8 mouse cellular contexts compared by ENCODE assay signal in genomic region chr17:44776738-44777270, GRCm38 (mm10). TPM values are rescaled to one million over a fixed set of nuclear protein-coding genes. Genes with fewer than 3 reads are reported as not detected.
DNase-seq lines count a peak whose midpoint lies in the region; ATAC-seq and TF ChIP-seq lines count a peak whose summit lies in the region.

Gene Supt3 (plus strand): TSS chr17:44777152.

- H3K4me1 ChIP-seq in hindbrain, postnatal 0 days (ENCODE audit: insufficient read depth, low read length), result no peaks in the 10 kb centered on the region

- DNase-seq in WW6 (ENCODE audit: low read depth, low spot score), result peak; percentile 83
- DNase-seq in cerebellum, postnatal 4 days (ENCODE audit: low spot score in 2 of 2), result peak; percentile 97 to 99
- DNase-seq in gastrocnemius, adult 18-20 months (ENCODE audit: low spot score), result peak; percentile 95
- peak; percentile 98 for DNase-seq in hindbrain, postnatal 0 days (ENCODE audit: low spot score)
- peak; percentile 98 for DNase-seq in left cerebral cortex, adult 2 months (ENCODE audit: extremely low spot score in 1 of 2, low spot score in 2 of 2)
- peak; percentile 94 to 96 for DNase-seq in right cerebral cortex, adult 2 months (ENCODE audit: low spot score in 2 of 2)
- peak; percentile 96 for DNase-seq in urinary bladder, postnatal 14 days (ENCODE audit: low spot score)

- peak within 1 kb of the TSS; percentile 67 for H3K4me2 ChIP-seq in hindbrain, postnatal 0 days (ENCODE audit: low read depth, low read length)

- peak within 1 kb of the TSS; percentile 90 for H3K27ac ChIP-seq in hindbrain, postnatal 0 days
- H3K27ac ChIP-seq in left cerebral cortex, adult 2 months, result peak within 1 kb of the TSS; percentile 98

- peak; percentile 36; the same call in 1 of the 2 replicates for TF ChIP-seq CTCF in hindbrain, postnatal 0 days (IDR thresholded peaks at IDR 0.05; ENCODE audit: low read depth)
- peak; percentile 27; the same call in 1 of the 2 replicates for TF ChIP-seq CTCF in left cerebral cortex, adult 2 months (IDR thresholded peaks at IDR 0.05)

- intact Hi-C loops in left cerebral cortex, adult 2 months (cut with DNase I), result loop anchor here (2.0 kb wide), 1 partner anchor 40 kb away; no protein-coding TSS in a partner anchor

- H3K9ac ChIP-seq in hindbrain, postnatal 0 days (replicated peaks; ENCODE audit: low read length), result peak within 1 kb of the TSS; percentile 73

- peak; percentile 97 for ATAC-seq in hindbrain, postnatal 0 days
- peak; percentile 87 for ATAC-seq in megakaryocyte, adult 5-6 weeks (ENCODE audit: poor library complexity, severe bottlenecking)

- no peaks in the 10 kb centered on the region for H3K27me3 ChIP-seq in hindbrain, postnatal 0 days (ENCODE audit: insufficient read depth, low read length)

- H3K4me3 ChIP-seq in hindbrain, postnatal 0 days (ENCODE audit: low read length), result peak within 1 kb of the TSS; percentile 61
- H3K4me3 ChIP-seq in left cerebral cortex, adult 2 months, result peak within 1 kb of the TSS; percentile 89

- no peaks in the 10 kb centered on the region for H3K36me3 ChIP-seq in hindbrain, postnatal 0 days (ENCODE audit: insufficient read depth, low read length)

- H3K9me3 ChIP-seq in hindbrain, postnatal 0 days (ENCODE audit: low read length), result no peaks in the 10 kb centered on the region

- under 1% methylated on average over 40 of the region's 40 CpGs for whole genome bisulfite sequencing in hindbrain, postnatal 0 days

RNA-seq across cellular contexts. Expression of gene Supt3, which starts in this region (rescaled TPM):
- total RNA-seq in gastrocnemius, adult 18-20 months (2021), result 10 to 100 TPM; 12.3 to 20.6 TPM
- 4.1 and 7.4 TPM in 2 replicates for total RNA-seq in hindbrain, postnatal 0 days (2014; rRNA removed)
- 24.4 and 24.9 TPM in 2 replicates for polyA plus RNA-seq in hindbrain, postnatal 0 days (2015; fragmentation: Nextera tagmentation; extraction: Ambion mirVana)
- 10 to 100 TPM; 11.0 to 14.3 TPM for total RNA-seq in left cerebral cortex, adult 2 months (2021)
- total RNA-seq in megakaryocyte, adult 5-6 weeks (2015), result 18.0 and 18.9 TPM in 2 replicates
- total RNA-seq in megakaryocyte, adult 5-6 weeks (2017), result 7.8 and 9.8 TPM in 2 replicates

Comparison
In these comparisons a context has a peak if more than half of its experiments do, and no peak if none do; other contexts are left out.
1. Peak in every context shown above with its lines: DNase-seq, ATAC-seq, H3K4me3 ChIP-seq and H3K27ac ChIP-seq.